Mouse (Mus musculus): ENCODE data around the gene Atxn2l. TPM values are rescaled to one million over a fixed set of nuclear protein-coding genes. Genes with fewer than 3 reads are reported as not detected.

The Atxn2l gene
- polyA plus RNA-seq, 1 experiment from 2014 or later: 51.7 TPM

- H3K9ac ChIP-seq: no peak overlapping the region
- H3K9me3 ChIP-seq (replicated peaks): no peaks in the 10 kb centered on the region
- H3K27me3 ChIP-seq: no peaks in the 10 kb centered on the region
- H3K4me1 ChIP-seq: no peaks in the 10 kb centered on the region
- no peak overlapping the region for H3K27ac ChIP-seq
- WGBS: 94% methylated on average over 10 of the region's 10 CpGs
- no peak overlapping the region for H3K4me2 ChIP-seq
- H3K36me3 ChIP-seq: peaks cover 78% of the 10 kb centered on the region
- no peak for ATAC-seq (replicated peaks; ENCODE audit: low FRiP score)
- H3K4me3 ChIP-seq (replicated peaks): no peak overlapping the region
Observed at GRCm38 (mm10) chr7:126443997-126444396, 59.2 kb downstream of the Atxn2l start.

Other genes starting within 250 kb of the Atxn2l start
- gene Sbk1, start 230.8 kb downstream of the Atxn2l start, polyA plus RNA-seq (2015; fragmentation: Nextera tagmentation; extraction: Ambion mirVana): 31.5 and 33.1 TPM in 2 replicates
- gene Lat, start 133.9 kb downstream of the Atxn2l start, polyA plus RNA-seq (2015; fragmentation: Nextera tagmentation; extraction: Ambion mirVana): 2.3 and 3.0 TPM in 2 replicates
- 58.9 and 70.8 TPM in 2 replicates for gene Spns1, start 126.0 kb downstream of the Atxn2l start, polyA plus RNA-seq (2015; fragmentation: Nextera tagmentation; extraction: Ambion mirVana)
- 2.8 and 2.9 TPM in 2 replicates for gene Nfatc2ip, start 106.7 kb downstream of the Atxn2l start, polyA plus RNA-seq (2015; fragmentation: Nextera tagmentation; extraction: Ambion mirVana)
- gene Cd19, start 88.5 kb downstream of the Atxn2l start, polyA plus RNA-seq (2015; fragmentation: Nextera tagmentation; extraction: Ambion mirVana): 0.12 and 0.44 TPM in 2 replicates
- 34.5 and 35.7 TPM in 2 replicates for gene Rabep2, start 74.7 kb downstream of the Atxn2l start, polyA plus RNA-seq (2015; fragmentation: Nextera tagmentation; extraction: Ambion mirVana)
- gene Atp2a1, start 40.3 kb downstream of the Atxn2l start, polyA plus RNA-seq (2015; fragmentation: Nextera tagmentation; extraction: Ambion mirVana): 13.4 and 25.1 TPM in 2 replicates
- 52.7 and 56.0 TPM in 2 replicates for gene Sh2b1, start 28.0 kb downstream of the Atxn2l start, polyA plus RNA-seq (2015; fragmentation: Nextera tagmentation; extraction: Ambion mirVana)
- gene Tufm, start 16.1 kb downstream of the Atxn2l start, polyA plus RNA-seq (2015; fragmentation: Nextera tagmentation; extraction: Ambion mirVana): 154 and 156 TPM in 2 replicates
- gene Eif3c, start 63.0 kb upstream of the Atxn2l start, polyA plus RNA-seq (2015; fragmentation: Nextera tagmentation; extraction: Ambion mirVana): 231 and 236 TPM in 2 replicates
- gene Apobr, start 81.5 kb upstream of the Atxn2l start, polyA plus RNA-seq (2015; fragmentation: Nextera tagmentation; extraction: Ambion mirVana): 0.72 and 0.82 TPM in 2 replicates
- gene Cln3, start 82.4 kb upstream of the Atxn2l start, polyA plus RNA-seq (2015; fragmentation: Nextera tagmentation; extraction: Ambion mirVana): 36.0 and 38.8 TPM in 2 replicates
- gene Il27, start 91.5 kb upstream of the Atxn2l start, polyA plus RNA-seq (2015; fragmentation: Nextera tagmentation; extraction: Ambion mirVana): not detected in 2 replicates
- gene Nupr1, start 127.4 kb upstream of the Atxn2l start, polyA plus RNA-seq (2015; fragmentation: Nextera tagmentation; extraction: Ambion mirVana): 9.7 and 13.6 TPM in 2 replicates
- 48.2 and 55.0 TPM in 2 replicates for gene Sgf29, start 145.9 kb upstream of the Atxn2l start, polyA plus RNA-seq (2015; fragmentation: Nextera tagmentation; extraction: Ambion mirVana)
- 6.2 and 8.3 TPM in 2 replicates for gene Sult1a1, start 173.0 kb upstream of the Atxn2l start, polyA plus RNA-seq (2015; fragmentation: Nextera tagmentation; extraction: Ambion mirVana)
- 144 and 146 TPM in 2 replicates for gene Bola2, start 192.0 kb upstream of the Atxn2l start, polyA plus RNA-seq (2015; fragmentation: Nextera tagmentation; extraction: Ambion mirVana)
- gene Slx1b, start 192.3 kb upstream of the Atxn2l start, polyA plus RNA-seq (2015; fragmentation: Nextera tagmentation; extraction: Ambion mirVana): 12.9 and 13.1 TPM in 2 replicates
- 17.9 and 24.3 TPM in 2 replicates for gene Coro1a, start 204.3 kb upstream of the Atxn2l start, polyA plus RNA-seq (2015; fragmentation: Nextera tagmentation; extraction: Ambion mirVana)